Mouse (Mus musculus) adrenal gland, adult 8-10 months (tissue): ENCODE data around the gene Eif2b5. TPM values are rescaled to one million over a fixed set of nuclear protein-coding genes. Genes with fewer than 3 reads are reported as not detected.
A peak's percentile ranks its signal among the peaks of the same experiment; 100 is the strongest.

Source experiments
- DNase-seq: peaks from one replicate; pipeline ENCODE4 v3.0.0; 2022
- total RNA-seq, 4 experiments: library from RNA; stranded (reverse); gene quantifications; 2 replicates each; pipeline ENCODE4 v1.2.4; 2022

Gene Eif2b5
- total RNA-seq, 4 experiments from 2014 or later: 62.4 to 72.6 (median 66.0) TPM

DNA sequence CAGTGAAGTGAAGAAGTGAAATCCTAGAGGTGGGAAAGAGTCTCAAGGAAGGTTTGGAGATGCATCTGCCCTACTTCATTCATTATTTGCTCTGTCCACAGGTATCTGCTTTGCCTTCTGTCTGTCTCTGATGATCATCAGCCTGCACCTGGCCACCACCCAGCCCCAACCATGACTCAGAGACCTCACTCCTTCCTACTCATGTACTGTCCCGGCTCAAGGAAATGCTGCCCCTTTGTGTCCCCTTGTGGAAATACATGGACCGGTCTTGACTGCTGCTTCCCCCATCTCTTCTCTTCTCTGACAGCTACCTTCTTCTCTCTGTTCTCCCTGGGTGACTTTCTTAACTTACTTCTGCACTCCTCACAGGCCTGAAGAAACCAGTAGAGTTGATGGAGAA lies 8.0 kb upstream of the Eif2b5 start:
- no peak for DNase-seq

DNA sequence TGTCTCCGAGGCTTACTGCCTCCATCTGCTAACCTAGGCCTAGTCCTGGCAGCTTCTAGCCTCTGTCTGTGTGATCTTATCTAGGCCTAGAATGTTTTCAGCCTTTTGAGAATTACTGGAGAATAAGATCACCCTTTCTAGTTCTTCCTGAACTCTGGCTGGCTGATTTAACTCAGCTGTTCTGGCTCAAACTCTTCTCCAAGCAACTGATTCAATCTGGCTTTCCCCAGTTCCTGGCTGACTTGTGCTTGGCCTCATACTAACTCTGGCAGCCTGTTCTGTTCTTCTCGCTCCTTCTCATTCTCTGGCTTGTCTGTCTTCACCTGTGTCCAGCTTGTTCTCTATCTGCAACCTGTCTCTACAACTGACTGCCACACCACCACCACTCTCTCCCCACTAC lies 7.3 kb upstream of the Eif2b5 start:
- no peak for DNase-seq

DNA sequence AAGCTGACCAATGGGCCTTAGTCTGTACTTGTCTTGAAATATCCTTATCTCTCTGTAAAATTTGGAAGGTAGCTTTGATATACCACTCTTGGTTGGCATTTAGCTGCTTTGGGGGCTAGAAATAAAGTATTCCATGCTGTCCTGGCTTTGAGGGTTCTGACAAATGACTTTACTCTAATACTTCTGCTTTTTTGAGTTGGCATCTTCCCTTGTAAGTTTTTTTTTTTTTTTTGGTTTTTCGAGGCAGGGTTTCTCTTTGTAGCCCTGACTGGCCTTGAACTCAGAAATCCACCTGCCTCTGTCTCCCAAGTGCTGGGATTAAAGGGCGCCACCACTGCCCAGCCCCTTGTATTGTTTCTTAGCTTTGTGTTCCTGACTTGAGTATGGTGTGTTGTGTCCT lies 5.2 kb upstream of the Eif2b5 start:
- DNase-seq: no peak

DNA sequence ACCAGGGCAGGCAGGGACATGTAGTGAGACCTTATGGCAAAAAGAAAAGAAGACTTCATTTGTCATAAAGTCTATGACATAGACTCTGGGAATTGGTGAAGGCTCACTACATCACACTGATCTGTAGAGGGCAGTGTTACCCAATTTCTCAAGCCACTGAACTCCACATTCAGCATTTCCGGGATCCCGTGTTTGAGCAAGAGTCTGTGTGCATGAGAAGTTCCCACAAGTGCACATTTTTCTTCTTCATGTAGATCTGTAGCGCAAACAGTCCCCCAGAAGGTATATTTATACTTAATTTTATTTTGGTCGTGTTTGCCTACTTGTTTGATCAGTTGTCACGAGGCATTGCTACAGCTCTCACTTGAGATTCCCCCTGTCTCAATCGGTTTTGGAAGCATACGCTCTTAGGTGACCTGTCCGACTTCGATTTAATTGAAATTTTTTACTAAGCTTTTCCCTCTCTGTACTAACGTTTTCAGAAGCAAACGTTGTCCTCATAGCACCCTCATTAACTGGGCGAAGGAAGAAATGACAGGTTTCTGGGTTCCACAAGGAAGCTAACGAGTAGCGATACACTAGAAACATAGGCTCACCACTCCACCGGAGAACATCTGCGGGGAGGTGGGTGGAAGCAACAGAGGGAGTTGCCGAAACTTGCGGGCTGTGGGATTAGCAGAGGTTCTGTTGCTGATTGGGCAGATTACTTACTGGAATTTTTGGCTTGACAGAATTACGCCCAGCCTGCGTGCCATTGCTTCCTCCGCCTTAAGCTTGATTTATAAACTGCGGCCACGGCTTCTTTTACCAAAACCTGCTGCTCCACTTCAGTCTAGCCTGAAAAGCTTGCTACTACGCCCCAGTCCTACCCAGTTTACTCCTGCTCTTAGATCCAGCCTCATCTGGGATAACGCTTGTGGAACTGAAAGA lies 1.7 kb upstream of the Eif2b5 start:
- DNase-seq: peak; percentile 34

DNA sequence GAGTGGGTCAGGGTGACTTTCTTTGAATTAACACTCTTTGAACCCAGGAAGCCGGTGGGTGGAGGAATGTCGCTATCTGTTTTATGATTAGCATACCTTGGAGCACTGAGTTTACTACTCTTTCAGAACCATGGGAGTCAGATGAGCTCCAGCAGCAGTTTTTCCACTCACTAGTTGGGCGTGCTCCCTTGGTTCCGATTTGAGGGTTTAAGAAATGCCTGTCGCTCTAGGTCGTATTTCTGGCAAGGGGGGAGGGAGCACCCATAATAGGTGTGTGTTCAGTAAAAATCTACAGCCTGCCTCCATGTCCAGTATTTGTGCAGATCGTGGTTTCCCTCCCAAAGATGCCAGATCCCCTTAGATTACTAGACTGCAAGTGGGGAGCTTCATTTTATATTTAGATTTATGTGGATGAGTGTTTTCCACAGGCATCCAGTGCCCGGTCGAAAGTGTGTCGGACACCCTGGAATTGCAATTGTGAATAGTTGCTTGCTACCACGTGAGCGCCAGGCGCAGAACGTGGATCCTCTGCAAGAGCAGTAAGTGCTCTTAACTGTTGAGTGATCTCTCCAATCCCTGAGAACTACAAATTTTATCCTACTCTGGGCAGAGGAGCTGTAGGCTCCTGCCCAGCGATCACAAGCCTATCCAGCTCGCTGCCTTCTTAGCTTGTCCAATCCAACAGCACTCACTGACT lies 489 bp upstream of the Eif2b5 start:
- no peak for DNase-seq

DNA sequence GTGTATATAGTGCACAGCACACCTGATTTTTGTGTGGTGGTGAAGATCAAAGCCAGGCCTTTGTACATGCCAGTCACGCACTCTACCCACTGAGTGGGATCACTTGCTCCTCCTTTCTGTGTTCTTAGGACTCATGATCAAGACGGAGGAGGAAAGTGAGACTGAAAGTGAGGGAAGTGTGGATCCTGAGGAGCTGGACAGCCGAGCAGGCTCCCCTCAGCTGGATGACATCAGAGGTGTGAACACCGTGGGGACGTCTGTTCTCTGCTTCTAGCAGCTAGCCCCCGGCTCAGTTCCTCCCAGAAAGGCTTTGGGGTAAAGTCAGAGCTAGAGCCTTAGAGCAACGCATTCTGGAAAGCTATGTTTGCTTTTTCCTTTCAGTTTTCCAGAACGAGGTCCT lies 7.4 kb downstream of the Eif2b5 start:
- no peak for DNase-seq

DNA sequence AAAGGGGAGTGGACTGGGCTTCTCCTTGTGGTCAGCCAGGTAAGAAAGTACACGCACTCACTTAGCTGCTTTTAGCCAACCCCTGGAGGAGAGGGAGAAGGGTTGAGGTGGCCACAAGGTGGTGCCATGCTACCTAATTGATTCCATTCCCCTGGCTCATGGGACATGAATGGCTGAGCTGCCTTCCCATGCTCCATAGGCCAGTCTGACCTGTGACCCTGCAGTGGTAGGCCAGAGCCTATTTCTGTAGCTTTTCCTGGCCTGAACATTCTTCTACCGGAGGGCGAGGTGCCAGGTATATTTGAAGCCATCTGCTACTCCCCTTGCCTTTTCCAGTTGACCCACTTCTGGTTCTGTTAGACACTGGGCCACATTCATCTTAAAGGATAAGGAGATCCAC lies 10.7 kb downstream of the Eif2b5 start:
- peak; percentile 37 for DNase-seq

DNA sequence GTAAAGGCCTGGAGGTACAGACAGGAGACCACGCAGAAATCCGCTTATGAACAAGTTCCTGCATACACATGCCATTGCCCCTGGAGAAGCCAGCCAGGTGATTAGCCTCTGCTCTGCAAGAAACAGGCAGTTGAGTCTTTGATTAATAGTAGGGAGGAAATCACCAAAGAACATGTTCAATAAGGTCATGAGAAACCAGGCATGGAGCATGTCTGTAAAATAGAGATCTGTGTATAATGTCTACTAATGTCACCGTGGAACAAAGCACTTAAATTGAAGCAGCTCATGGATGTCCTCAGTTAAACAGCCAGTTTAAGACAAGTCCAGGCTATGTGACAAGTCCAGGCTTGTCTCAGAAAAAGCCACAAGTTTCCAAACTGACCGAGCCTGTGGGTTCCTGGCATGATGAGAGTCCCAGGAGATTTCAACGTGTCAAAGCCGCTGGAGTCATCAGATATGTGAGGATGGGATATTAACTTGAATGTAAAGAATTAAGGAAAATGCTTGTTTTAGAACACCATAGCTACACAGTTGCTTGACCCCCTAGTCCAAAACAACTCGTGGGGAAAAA lies 12.7 kb downstream of the Eif2b5 start:
- DNase-seq: no peak

DNA sequence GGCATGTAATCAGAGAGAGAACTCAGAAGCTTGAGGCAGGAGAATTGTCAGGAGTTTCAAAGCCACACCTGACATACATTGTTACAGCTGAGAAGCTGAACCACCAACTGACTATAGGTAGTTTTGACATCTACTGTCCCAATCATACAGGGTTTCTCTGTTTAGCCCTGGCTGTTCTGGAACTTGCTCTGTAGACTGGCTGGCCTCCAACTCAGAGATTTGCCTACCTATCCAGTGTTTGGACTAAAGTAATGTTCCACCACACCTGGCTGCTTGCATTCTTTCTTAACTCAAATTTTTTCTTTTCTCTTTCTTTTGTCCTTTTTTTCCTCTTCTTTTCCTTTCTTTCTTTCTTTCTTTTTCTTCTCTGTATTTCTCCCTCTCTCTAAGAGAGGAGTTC lies 17.4 kb downstream of the Eif2b5 start:
- no peak for DNase-seq

DNA sequence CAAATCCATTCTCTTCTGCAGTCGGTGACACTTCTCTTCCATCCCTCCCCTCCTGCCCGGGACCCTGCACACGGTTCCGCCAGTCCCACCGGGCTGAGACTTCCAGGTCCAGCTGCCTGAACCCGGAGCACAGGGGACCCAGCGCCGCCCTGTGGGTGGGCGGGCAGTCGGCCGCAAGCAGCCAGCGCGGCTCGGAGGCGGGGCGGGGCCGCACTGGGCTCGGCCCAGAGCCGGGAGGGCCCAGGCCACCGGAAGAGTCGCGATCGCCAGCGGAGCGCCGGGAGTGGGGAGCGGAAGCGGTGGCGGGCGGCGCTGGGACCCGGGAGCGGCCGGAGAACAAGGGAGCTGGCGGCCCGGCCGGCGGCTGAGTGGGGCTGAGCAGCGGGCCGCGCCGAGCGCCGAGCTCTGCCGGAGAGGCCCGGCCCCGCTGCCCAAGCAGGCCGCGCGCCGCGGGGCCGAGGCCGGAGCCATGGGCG lies 18.1 kb downstream of the Eif2b5 start, which contains the start of gene Dvl3:
Gene Dvl3 (plus strand): TSS at position 257 of the 476 bp plus-strand sequence.
- DNase-seq: peak; percentile 88

DNA sequence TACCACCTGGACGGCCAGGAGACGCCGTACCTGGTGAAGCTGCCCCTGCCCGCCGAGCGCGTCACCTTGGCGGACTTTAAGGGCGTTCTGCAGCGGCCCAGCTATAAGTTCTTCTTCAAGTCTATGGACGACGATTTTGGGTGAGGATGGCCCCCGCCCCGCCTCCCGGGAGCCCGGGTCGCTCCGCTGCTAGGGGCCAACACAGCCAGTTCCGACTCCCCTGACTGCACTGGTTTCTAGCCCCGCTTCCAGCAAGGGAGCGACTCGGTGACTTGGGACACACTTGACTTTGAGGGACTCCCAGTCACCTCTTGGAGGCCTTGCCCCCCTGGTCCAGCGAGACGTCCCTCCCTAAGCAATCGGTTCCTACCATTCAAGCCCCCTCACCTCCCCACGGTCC lies 18.6 kb downstream of the Eif2b5 start:
- DNase-seq: no peak

DNA sequence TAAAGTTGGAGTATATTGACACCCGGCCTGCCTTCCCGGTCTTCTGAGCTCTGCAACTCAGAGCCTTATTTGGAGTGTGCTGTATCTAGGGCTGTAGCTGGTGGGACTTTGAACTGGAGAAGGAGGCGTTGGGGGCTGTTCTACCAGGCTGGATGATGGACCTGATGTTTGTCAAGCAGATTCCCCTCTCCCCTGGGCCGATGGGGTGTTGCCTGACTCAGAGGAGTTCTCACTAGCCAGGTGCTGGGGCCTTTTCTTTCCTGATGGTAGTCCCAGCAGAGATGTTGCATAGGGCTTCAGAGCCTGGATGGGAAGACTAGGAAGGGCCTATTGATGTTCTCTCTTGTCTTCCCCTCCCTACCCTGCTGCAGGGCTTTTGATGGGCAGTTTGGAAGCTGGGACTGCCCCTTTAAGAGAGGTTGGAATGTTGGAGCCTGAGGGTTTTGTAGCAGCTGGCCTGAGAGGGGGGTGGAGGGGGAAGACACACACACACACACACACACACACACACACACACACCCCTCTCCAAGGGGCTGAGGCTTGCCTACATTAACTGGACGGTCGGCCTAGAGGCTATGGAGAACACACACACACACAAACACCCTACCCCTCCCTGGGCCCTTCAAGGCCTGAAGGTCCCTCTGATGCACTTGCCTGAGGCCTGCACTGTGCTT lies 19.2 kb downstream of the Eif2b5 start:
- DNase-seq: no peak

DNA sequence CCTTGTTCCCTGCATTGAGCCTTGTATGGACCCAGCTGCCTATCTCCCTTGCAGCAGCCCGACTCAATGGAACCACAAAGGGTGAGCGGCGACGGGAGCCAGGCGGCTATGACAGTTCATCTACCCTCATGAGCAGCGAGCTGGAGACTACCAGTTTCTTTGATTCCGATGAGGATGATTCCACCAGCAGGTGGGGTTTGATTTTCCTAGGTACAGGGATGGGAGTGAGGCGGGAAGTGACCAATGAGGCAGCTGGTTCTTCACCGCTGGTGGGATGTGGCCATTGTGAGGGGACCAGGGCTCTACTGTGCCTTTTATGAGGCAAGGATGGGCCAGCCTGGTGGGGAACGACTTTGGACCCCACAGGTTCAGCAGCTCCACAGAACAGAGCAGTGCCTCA lies 25.3 kb downstream of the Eif2b5 start:
- no peak for DNase-seq

DNA sequence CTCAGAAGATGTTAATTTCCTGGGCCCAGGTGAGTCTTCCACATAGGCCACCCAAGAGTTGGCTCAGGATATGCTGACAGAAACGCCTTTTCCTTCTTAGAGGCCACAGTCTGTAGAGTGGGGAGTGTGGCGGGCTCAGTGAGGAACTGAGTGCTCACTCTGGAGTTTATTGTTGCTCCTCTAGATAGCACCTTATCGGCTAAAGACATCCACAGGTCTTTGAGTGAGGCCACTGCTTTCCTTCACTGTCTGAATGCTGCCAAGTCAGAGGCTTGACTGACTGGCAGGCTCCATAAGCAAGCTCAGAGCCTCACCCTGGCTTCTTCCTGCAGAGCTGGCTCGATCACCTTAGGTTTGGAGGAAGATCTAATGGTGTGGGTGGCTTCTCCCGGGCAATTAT lies 30.2 kb downstream of the Eif2b5 start:
- no peak for DNase-seq

DNA sequence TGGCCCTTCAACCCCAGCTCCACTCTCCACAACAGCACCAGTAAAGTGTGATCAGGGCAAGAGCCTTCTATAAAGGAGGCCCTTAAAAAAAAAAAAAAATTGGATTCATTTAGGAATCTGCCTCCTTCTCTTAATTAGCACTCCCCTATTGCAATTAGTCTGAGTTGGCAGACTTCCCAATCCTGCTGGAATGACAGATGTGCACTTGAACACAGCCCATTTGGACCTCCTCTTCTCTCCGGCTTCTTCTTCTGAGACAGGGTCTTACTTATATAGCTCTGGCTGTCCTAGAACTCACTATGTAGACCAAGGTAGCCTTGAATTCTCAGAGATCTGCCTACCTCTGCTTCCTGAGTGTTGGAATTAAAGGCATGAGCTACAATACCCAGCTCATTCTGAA lies 30.8 kb downstream of the Eif2b5 start:
- no peak for DNase-seq

DNA sequence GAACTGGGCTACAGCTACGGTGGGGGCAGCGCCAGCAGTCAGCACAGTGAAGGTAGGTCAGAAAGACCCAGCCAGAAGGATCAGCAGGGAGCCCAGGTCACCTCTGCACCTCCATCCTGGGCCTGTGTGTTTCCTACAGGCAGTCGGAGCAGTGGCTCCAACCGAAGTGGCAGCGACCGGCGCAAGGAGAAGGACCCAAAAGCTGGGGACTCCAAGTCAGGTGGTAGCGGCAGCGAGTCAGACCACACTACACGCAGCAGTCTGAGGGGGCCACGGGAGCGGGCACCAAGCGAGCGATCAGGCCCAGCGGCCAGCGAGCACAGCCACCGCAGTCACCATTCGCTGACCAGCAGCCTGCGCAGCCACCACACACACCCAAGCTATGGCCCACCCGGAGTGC lies 32.3 kb downstream of the Eif2b5 start:
- no peak for DNase-seq

DNA sequence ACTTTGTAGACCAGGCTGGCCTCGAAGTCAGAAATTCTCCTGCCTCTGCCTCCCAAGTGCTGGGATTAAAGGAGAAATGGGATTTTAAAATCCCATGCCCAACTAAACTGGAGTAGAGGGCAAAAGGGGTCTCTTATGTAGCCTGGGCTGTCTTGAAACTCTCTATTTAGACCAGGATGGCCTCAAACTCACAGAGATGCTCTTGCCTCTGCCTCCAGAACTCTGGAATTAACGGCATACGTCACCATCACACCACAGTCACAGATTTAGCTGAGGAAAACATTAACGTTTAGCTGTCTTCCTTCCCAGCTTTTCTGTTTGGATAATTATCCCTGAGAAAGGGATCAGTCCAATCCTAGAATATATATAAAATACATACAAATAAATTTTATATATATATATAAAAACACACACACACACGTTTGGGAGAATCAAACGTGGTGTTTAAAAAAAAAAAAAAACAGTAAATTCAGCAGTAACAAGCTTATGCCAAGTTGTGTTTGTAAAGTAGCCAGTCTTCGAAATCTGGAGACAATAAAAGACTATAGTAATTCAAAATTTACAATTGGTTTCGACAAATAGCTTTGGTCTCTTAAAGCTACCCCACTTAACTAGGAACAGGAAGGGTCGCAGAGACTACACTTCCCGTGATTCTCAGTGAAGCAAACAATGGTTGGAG lies 36.1 kb downstream of the Eif2b5 start:
- no peak for DNase-seq

DNA sequence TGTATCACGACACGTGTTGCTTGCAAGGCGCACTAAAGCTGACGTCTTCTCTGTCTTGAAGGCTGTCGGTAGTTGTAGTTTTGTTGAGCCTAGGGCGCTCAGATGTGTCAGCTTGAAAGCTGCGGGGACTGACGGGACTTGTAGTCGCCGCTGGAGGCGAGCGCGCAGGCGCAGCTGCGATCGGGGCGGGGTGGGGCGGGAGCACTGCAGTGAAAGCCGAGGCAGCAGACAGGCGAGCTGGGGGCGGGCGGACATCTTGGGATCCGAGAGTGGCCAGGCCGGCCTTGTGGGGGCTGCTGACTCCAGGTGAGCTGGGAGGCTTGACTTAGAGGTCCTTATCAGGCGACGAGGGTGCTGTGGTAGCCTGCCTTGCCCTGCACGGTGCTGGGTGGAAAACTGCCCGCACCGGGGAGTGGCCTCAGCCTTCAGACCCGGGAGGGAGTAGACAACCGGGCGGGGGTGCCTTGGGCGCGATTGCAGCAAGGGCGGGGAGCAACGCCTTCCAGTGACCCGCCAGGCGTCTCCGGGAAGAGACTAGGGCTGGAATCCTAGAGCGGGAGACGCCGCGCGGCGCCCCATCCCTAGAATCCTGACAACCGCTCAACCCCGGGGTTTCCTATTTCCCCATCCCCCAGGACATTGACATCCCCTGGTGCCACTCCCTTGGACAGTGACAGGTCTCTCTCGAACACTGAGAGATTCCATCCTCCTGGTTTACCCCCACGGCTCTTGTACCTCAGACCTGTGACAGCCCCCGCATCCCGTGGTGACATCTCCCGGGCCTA lies 36.9 kb downstream of the Eif2b5 start, which contains the start of gene Ap2m1:
Gene Ap2m1 (plus strand): TSS at position 183 of the 785 bp plus-strand sequence.
- DNase-seq: peak; percentile 97

DNA sequence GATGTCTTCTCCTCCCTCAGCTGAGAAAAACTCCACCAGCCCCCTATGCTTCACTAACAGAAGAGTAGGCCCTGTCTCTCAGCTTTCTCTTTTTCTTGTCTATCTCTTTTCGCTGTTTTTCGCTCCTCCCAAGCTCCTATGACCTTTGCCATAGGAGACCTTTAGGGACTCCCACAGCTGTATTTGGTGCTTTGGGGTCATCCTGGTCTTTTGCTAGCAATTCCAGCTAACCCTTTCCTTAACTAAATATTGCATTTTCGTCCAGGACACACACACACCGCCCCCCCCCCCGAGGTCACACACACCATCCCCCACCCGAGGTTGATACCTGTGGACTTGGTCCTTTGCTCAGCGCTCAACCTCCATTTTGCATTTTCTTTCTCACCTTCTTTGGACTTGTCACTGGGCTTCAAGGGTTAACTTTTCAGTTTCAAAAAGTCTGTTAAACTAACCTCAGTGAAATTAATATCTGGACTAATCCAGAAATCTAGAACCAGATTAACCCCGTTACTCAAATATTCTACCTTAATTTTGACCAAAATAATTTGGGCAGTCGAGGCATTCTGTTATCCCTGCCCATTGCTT lies 37.6 kb downstream of the Eif2b5 start:
- DNase-seq: no peak

DNA sequence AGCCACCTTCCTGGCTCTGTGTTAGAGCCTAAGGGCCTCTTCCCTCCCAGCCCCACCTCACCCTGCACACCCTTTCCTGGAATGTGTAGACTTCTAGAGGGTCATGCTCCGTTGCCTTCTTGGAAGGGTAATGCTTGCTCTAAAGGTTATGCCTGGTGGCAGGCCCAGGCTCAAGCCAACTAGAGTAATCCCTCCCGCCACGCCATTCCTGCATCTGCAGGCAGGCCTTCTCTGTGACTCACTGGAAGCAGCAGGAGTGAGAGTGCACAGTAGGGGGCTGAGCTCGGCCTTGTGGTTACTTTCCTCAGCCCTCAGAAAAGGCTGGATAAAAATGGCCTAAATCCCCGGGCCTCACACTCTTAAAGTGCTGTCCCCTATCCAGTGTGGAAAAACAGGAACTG lies 38.5 kb downstream of the Eif2b5 start:
- peak; percentile 39 for DNase-seq
